Mouse (Mus musculus): ENCODE data around the gene Wnt3.
"Not testable (repeated sequence)": the region's sequence is repeated elsewhere in the genome, so short reads cannot be mapped to it uniquely, and the experiment has no call there.

The Wnt3 gene

GRCm38 (mm10) chr11:103773387-103774227 lies at the start of gene Wnt3:
Wnt3 (plus strand) TSS chr11:103774150.
- DNase-seq: peak in 1 of 2 experiments; percentile 37

DNA sequence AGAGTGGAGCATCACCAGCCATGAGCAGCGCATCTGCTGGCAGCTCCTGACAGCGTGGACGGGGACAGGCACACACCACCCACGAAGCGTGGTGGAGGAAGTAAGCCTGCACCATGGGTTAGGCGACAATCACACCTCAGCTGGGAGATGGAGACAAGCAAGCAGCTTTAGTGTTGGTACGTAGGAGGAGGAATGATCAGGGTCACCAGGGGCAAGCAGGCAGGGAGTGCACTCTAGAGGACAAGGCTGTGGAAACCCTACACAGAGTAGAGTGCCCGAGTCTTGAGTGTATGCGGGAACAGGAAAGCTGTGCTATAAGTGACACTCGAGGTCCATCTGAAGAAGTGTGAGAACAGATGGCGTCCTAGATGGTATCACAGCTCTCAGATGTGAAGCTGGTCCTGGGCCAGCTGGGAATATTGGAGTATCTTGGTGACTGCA lies 49.6 kb upstream of the Wnt3 start:
- DNase-seq: no peak

DNA sequence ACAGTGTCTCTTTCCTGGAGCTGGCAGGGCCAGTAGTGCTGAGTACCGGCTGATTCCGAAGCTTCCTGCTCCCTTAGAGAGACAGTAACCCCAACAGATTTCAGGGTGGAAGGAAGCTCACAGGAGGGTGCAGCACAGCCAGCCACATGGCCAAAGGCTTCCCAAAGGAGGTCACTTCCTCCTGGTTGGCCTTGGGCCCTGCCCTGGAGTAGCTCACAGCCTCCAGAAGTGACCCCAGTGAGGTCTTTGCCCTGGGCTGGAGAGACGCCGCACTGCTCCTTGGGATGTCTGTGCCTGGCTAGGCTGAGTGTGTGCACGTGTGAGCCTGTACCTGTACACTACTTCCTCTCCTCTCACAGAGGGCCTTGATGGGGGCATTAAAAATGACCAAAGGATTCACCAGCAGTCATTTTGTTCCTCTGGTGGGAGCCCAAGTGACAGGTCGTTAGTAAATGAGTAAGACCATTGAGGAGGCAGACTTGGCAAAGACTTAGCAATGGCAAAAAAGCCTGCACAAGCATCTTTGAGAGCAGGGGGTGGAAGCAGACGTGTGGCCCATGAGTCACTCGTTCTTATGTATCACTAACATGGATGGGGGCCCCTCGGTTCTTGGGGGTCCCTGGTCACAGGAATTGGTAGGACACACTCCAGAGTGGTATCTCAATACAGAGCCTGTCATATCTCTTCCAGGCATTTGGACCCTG lies 44.5 kb upstream of the Wnt3 start:
- DNase-seq: no peak

DNA sequence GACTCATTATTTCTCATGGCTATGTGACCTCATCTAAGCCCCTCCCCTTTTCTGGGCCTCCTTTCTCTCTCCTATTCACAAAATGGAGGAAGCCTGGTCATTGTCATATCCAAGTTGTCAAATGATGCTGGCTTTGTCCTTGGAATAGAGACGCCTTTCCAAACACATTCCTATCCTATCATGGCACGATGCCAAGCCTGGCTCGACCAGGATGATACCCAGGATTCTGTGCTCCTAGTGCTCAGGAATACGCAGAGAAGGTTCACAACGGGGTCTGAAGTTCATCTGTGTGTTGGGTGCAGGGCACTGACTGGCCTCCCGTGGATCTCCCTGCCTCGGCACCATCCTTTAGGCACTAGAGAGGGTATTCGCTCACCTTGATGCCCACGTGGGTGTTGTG lies 42.4 kb upstream of the Wnt3 start:
- no peak for DNase-seq

DNA sequence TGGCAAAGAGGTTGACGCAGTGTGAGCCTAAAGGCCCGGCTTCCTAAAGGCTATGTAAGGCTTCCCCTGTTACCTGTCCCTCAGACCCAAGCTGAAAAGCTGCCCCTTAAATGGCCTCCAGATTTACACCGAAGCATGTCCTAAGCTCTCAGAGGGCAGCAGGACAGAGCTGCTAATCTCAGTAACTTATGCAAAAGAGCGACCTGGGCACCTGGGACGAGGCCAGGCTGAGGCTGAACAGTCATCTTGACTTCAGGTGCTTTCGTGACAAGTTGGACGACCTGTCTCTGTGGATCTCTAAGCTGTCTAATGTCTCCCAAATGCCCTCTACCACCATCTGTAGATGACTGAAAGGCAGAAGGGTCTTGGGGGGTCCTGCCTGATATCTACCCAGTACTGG lies 41.6 kb upstream of the Wnt3 start:
- DNase-seq: no peak

DNA sequence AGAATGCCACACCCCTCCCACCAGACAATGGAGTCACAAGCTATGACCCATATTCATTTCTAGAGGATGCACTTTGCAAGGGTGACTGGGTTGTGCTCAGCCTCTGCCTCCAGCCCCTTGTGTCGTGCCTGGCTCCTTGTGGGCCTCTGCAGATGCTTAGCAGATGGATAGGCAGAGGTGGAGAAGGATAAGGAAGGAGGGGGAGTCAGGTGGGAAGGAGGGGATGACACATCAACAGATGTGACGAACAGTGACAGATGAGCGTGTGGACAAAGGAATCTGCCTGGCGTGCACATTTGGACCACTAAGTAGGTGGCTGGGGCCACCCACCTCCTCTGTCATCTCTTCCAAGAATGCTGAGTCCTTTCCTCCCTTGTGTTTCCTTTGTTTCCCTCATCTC lies 40.9 kb upstream of the Wnt3 start:
- no peak for DNase-seq

- DNase-seq: peak in 1 of 2 experiments; percentile 39
Measured at GRCm38 (mm10) chr11:103733961-103734360, 40.0 kb upstream of the Wnt3 start.

DNA sequence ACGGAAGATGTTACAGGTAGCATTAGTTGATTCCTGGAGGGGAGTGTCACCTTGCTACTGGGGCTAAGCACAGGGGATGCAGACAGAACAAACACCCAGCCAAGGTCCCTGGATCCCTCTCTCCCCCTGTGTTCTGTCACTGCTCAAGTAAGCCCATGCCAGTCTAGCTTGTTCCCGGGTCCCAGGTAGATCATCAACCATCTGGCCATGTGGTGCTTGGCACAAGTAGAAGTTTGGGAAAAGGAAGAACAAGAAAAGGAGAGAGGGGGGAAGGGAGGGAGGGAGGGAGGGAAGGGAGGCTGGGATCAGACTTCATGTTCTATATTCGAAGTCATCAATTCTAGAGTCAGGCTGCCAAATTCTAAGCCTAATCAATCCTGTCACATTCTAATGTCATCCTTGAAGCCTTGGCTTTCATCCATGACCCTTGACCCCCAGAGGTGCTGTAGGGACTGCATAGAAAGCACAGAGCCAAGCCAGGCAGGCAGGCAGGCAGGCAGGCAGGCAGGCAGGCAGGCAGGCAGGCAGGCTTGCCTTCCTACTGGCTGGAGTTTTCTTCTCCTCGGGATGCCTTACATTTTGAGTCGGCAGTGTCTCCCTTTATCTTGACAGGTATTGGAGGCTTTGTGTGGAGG lies 39.4 kb upstream of the Wnt3 start:
- DNase-seq: peak in 1 of 2 experiments; percentile 35

DNA sequence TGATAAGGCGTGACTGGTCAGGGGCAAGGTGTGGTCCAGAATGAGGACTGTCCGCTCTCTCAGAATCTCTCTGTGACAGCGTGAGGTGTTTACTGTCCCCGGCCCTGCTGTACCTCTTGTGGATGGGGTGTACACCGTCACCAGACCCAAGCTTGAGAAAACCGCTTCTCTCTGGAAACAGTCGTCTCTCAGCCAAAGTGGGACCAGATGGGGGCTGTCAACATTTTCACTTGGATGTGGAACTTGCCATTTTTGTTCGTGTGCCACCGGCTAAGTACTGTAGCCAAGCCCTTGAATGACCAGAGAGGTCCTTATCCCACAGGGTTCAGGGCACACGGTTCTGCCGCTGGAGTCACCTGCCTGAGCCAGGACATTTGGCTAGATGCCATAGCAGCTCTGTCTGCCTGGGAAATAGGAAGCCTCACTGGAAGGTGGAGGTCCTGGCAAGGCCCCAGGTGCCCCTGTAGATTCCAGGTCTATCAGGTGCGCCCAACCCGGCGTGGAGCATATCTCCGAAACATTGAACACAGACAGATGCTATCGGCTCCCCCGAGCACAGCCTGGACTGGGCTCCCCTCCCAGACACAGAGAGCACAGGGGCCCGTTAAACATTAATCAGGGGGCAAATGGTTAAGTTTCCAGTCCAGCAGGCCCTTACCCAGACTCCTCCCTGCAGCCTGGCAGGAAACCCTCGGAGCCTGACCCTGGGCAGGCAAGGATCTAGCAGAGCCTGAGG lies 38.7 kb upstream of the Wnt3 start:
- peak; percentile 65 to 80 for DNase-seq

DNA sequence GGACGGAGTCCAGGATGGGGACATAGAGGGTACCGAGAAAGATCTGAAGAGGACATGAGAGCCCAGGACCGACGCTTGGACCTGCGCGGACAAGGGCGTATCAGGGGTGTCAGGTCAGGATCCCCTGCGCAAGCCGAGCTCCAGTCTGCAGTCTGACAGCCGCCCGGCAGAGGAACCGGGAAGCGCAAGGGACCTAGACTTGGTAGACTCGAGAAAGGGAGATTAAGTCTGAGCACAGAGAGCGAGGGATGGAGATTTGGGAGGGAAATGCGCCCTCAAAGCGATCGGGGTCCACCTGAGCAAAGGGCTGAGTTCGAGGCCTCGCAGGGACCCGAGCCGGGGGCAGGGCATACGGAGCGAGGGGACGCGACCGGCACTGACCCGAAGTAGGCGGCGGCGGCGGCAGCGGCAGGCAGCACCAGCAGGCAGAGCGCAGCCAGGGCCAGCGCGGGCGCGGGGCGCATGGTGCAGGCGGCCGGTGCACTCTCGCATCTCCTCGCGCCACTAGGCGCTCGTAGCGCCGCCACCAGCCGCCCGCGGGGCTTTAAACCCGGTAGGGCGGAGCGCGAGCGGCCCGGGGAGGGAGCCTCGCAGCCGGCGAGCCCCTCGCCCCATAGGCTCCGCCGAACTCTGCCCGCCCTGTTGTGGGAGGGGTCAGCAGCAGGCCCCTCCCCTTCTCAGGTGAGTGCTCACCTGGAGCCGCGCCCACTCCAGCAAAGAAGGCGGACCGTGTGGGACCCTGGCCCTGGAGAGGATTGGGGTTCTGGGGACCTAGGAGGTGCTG lies 24.5 kb upstream of the Wnt3 start, which contains the start of gene Wnt9b:
Wnt9b (minus strand) TSS at position 516 of the 784 bp plus-strand sequence.
- DNase-seq: peak; percentile 69 to 78

DNA sequence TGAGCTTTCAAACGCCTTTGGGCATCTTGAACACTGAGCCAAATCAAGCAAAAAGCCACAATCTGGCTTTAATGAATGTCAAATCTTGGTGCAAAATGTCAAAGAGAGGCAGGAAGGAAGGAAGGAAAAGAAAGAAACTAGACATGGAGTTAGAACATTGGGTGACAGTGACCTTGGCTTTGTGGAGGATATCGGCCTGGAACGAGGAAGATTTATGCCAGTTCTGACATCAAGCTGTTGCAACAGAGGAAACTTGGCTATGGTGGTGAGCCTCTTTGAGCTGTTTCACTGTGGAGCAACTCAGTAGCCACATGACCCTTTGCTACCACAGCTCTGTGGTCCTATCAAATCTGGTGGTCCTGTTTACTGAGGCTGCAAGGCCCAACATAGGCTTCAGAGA lies 23.3 kb upstream of the Wnt3 start:
- no peak for DNase-seq

GRCm38 (mm10) chr11:103758054-103758453 lies 15.9 kb upstream of the Wnt3 start:
- DNase-seq: peak in 1 of 2 experiments; percentile 45

DNA sequence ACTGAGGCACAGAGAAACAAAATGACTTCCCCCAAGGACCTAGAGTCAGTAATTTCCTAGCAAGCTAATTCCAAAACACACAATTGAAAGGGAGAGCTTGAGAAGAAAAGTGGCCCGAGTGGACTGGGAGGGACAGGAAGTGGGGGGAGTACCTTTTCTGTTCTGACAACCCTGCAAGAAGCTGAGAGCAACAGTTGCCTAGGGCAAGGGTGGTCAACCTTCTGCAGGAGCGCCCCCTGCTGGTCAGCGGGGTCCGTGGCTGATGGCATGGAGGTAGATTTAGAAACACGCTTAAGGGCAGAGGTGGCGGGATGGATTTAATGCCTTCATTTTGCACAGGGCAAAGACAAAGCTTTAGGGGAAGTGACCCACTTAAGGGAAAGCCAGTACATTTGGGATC lies 15.2 kb upstream of the Wnt3 start:
- peak; percentile 90 to 91 for DNase-seq

DNA sequence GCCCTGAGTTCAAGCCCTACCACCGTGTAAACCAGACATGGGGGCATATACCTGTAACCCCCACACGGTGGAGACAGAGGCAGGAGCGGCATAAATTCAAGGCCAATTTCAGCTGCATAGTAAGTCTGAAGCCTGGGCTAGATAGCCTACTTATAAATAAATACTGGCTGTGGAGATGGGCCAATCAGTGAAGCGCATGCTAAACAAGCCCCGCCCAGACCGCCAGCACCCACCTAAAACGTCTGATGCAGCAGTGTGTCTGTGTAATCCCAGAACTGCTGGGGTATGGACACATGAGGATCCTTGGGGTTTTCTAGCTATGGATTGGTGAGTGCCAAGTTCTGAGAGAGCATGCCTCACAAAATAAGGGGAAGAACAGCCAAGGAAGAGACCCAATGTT lies 13.8 kb upstream of the Wnt3 start:
- no peak for DNase-seq

- not testable (repeated sequence) for DNase-seq
Measured at GRCm38 (mm10) chr11:103760891-103761290, 13.1 kb upstream of the Wnt3 start.

GRCm38 (mm10) chr11:103763410-103764163 lies 10.4 kb upstream of the Wnt3 start:
- peak; percentile 40 to 60 for DNase-seq

DNA sequence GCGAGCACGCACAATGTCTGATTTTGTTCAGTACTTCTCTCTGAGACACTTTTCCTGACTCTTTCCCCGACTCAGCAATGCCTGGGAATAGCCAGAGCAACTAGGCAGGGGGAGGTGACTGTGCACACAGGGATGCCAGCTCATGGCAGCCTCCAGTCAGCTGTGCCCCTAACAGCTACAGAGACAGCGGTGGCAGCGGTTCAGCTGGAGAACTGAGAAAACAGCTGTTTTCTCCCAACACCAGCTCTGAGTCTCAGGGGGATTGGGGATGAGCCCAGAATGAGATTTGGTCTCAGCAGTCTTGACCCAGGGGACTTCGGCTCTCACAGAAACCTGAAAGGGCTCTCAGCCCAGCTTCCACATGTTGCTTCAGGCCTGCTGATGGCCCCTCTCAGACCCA lies 9.3 kb upstream of the Wnt3 start:
- no peak for DNase-seq

GRCm38 (mm10) chr11:103765556-103766011 lies 8.4 kb upstream of the Wnt3 start:
- no peak for DNase-seq

GRCm38 (mm10) chr11:103771160-103771817 lies 2.7 kb upstream of the Wnt3 start:
- no peak for DNase-seq

Measured in kidney, postnatal 4 days (tissue).